Comparison of ENCODE assay signal across 8 mouse cellular contexts in genomic region chr5:139174556-139175547, GRCm38 (mm10). TPM values are rescaled to one million over a fixed set of nuclear protein-coding genes. Genes with fewer than 3 reads are reported as not detected.
DNase-seq lines count a peak whose midpoint lies in the region; ATAC-seq and TF ChIP-seq lines count a peak whose summit lies in the region.

No protein-coding gene starts in this region.

- H3K4me3 ChIP-seq in heart, embryonic 14.5 days (ENCODE audit: control insufficient read depth in 1 of 2, insufficient read depth in 1 of 2, low read depth in 1 of 2, low read length in 2 of 2), result no peak overlapping the region
- no peak overlapping the region for H3K4me3 ChIP-seq in kidney, postnatal 0 days (replicated peaks; ENCODE audit: low read depth, low read length)
- no peak overlapping the region for H3K4me3 ChIP-seq in midbrain, embryonic 15.5 days

- H3K9ac ChIP-seq in heart, embryonic 14.5 days (ENCODE audit: low read length), result no peak overlapping the region
- H3K9ac ChIP-seq in kidney, postnatal 0 days (ENCODE audit: low read depth, low read length), result peak overlapping the region; percentile 47; the same call in 1 of the 2 replicates
- no peak overlapping the region for H3K9ac ChIP-seq in midbrain, embryonic 15.5 days

- DNase-seq in gastrocnemius, adult 18-20 months (ENCODE audit: low spot score), result peak; percentile 41
- no peak for DNase-seq in gastrocnemius, postnatal 25 days
- peak; percentile 84 for DNase-seq in brain, embryonic 14.5 days (ENCODE audit: low read depth)
- DNase-seq in kidney, postnatal 0 days (ENCODE audit: low spot score), result peak; percentile 73
- no peak for DNase-seq in layer of hippocampus, adult 9-10 months (ENCODE audit: low spot score)
- no peak for DNase-seq in left cerebral cortex, adult 9 months (ENCODE audit: low spot score in 2 of 2)

- peaks cover 71% of the 10 kb centered on the region for H3K36me3 ChIP-seq in heart, embryonic 14.5 days (ENCODE audit: control insufficient read depth, insufficient read depth, low read length)
- H3K36me3 ChIP-seq in kidney, postnatal 0 days (ENCODE audit: insufficient read depth, low read length), result peaks cover 27% of the 10 kb centered on the region
- H3K36me3 ChIP-seq in midbrain, embryonic 15.5 days (replicated peaks), result peaks cover 18% of the 10 kb centered on the region

- H3K9me3 ChIP-seq in heart, embryonic 14.5 days (ENCODE audit: control insufficient read depth, low read length), result no peaks in the 10 kb centered on the region
- no peaks in the 10 kb centered on the region for H3K9me3 ChIP-seq in kidney, postnatal 0 days (replicated peaks; ENCODE audit: low read length)
- no peaks in the 10 kb centered on the region for H3K9me3 ChIP-seq in midbrain, embryonic 15.5 days

- H3K27ac ChIP-seq in heart, embryonic 14.5 days (replicated peaks in 1 of 2; ENCODE audit: control insufficient read depth in 1 of 2, insufficient read depth in 1 of 2, low read depth in 2 of 2, low read length in 2 of 2), result peak overlapping the region; percentile 44 to 51; a peak in 3 of 4 replicates
- peak overlapping the region; percentile 75 for H3K27ac ChIP-seq in kidney, postnatal 0 days
- H3K27ac ChIP-seq in midbrain, embryonic 15.5 days, result peak overlapping the region; percentile 67; the same call in 1 of the 2 replicates

- peaks cover 5 to 7% of the 10 kb centered on the region in 2 experiments for H3K4me1 ChIP-seq in heart, embryonic 14.5 days (ENCODE audit: control insufficient read depth in 2 of 2, insufficient read depth in 2 of 2, low read length in 2 of 2)
- peaks cover 14% of the 10 kb centered on the region; the same call in 1 of the 2 replicates for H3K4me1 ChIP-seq in kidney, postnatal 0 days (replicated peaks; ENCODE audit: insufficient read depth, low read length)
- peaks cover 17% of the 10 kb centered on the region for H3K4me1 ChIP-seq in midbrain, embryonic 15.5 days

- no peaks in the 10 kb centered on the region for H3K27me3 ChIP-seq in heart, embryonic 14.5 days (ENCODE audit: control insufficient read depth, insufficient read depth, low read length)
- no peaks in the 10 kb centered on the region for H3K27me3 ChIP-seq in kidney, postnatal 0 days (ENCODE audit: insufficient read depth, low read length)
- no peaks in the 10 kb centered on the region for H3K27me3 ChIP-seq in midbrain, embryonic 15.5 days (replicated peaks)

- peak; percentile 33; the same call in 1 of the 2 replicates for ATAC-seq in heart, embryonic 14.5 days (ENCODE audit: insufficient number of reproducible peaks, insufficient read depth, low FRiP score, low read depth)
- peak; percentile 55 for ATAC-seq in kidney, postnatal 0 days (replicated peaks; ENCODE audit: low FRiP score, low read depth)
- peak; percentile 73 for ATAC-seq in midbrain, embryonic 15.5 days (replicated peaks)

- no peak for TF ChIP-seq POLR2A in brain, embryonic 14.5 days (IDR thresholded peaks at IDR 0.05; ENCODE audit: borderline replicate concordance, extremely low read depth, insufficient read depth, insufficient read length, poor library complexity, severe bottlenecking)

- 62% methylated on average over 10 of the region's 10 CpGs for WGBS in heart, embryonic 14.5 days
- 10% methylated on average over 10 of the region's 10 CpGs for WGBS in kidney, postnatal 0 days
- WGBS in midbrain, embryonic 15.5 days, result 40% methylated on average over 8 of the region's 10 CpGs

- H3K4me2 ChIP-seq in heart, embryonic 14.5 days (ENCODE audit: low read length), result no peak overlapping the region
- H3K4me2 ChIP-seq in kidney, postnatal 0 days (ENCODE audit: low read length), result no peak overlapping the region
- H3K4me2 ChIP-seq in midbrain, embryonic 15.5 days, result no peak overlapping the region

- no peak for TF ChIP-seq CTCF in brain, embryonic 14.5 days (IDR thresholded peaks at IDR 0.05; ENCODE audit: borderline replicate concordance, extremely low read depth, insufficient read depth, insufficient read length)
- TF ChIP-seq CTCF in kidney, postnatal 0 days (IDR thresholded peaks at IDR 0.05; ENCODE audit: low read depth), result no peak

RNA-seq across cellular contexts. Expression of gene Dnaaf5, which starts 24.8 kb away (rescaled TPM):
- 10 to 100 TPM; 16.3 to 18.5 TPM for total RNA-seq in gastrocnemius, adult 18-20 months (2021)
- 10 to 100 TPM; 11.9 to 12.1 TPM for total RNA-seq in gastrocnemius, postnatal 25 days (2021)
- polyA plus RNA-seq in brain, embryonic 14.5 days (2012; rRNA removed), result 12.6 and 14.9 TPM in 2 replicates
- 6.4 and 6.5 TPM in 2 replicates for polyA plus RNA-seq in heart, embryonic 14.5 days (2014; fragmentation: Nextera tagmentation; extraction: Ambion mirVana)
- polyA plus RNA-seq in kidney, postnatal 0 days (2015; fragmentation: Nextera tagmentation; extraction: Ambion mirVana), result 4.7 and 5.3 TPM in 2 replicates
- polyA plus RNA-seq in midbrain, embryonic 15.5 days (2015; fragmentation: Nextera tagmentation; extraction: Ambion mirVana), result 4.6 and 5.1 TPM in 2 replicates

RNA-seq across cellular contexts. Expression of gene Prkar1b, which starts 25.1 kb away (rescaled TPM):
- 1 to 10 TPM in 1 of 2 experiments, under 1 TPM in 1; 0.78 to 1.3 TPM for total RNA-seq in gastrocnemius, adult 18-20 months (2021)
- total RNA-seq in gastrocnemius, postnatal 25 days (2021), result 1 to 10 TPM in 1 of 2 experiments, under 1 TPM in 1; 0.91 to 1.3 TPM
- polyA plus RNA-seq in brain, embryonic 14.5 days (2012; rRNA removed), result 148 and 202 TPM in 2 replicates
- 9.5 and 9.9 TPM in 2 replicates for polyA plus RNA-seq in heart, embryonic 14.5 days (2014; fragmentation: Nextera tagmentation; extraction: Ambion mirVana)
- 19.3 and 21.8 TPM in 2 replicates for polyA plus RNA-seq in kidney, postnatal 0 days (2015; fragmentation: Nextera tagmentation; extraction: Ambion mirVana)
- 303 and 316 TPM in 2 replicates for polyA plus RNA-seq in midbrain, embryonic 15.5 days (2015; fragmentation: Nextera tagmentation; extraction: Ambion mirVana)

RNA-seq across cellular contexts. Expression of gene Sun1, which starts 25.6 kb away (rescaled TPM):
- total RNA-seq in gastrocnemius, adult 18-20 months (2021), result 10 to 100 TPM; 36.8 to 37.0 TPM
- total RNA-seq in gastrocnemius, postnatal 25 days (2021), result 10 to 100 TPM; 33.2 to 35.6 TPM
- polyA plus RNA-seq in brain, embryonic 14.5 days (2012; rRNA removed), result 72.7 and 75.2 TPM in 2 replicates
- polyA plus RNA-seq in heart, embryonic 14.5 days (2014; fragmentation: Nextera tagmentation; extraction: Ambion mirVana), result 39.6 and 41.4 TPM in 2 replicates
- polyA plus RNA-seq in kidney, postnatal 0 days (2015; fragmentation: Nextera tagmentation; extraction: Ambion mirVana), result 35.0 and 38.6 TPM in 2 replicates
- polyA plus RNA-seq in midbrain, embryonic 15.5 days (2015; fragmentation: Nextera tagmentation; extraction: Ambion mirVana), result 51.3 and 54.3 TPM in 2 replicates

Comparison
In these comparisons a context has a peak if more than half of its experiments do, and no peak if none do; other contexts are left out.
1. DNase-seq: peak in gastrocnemius, adult 18-20 months (single experiment), brain, embryonic 14.5 days (single experiment) and kidney, postnatal 0 days (single experiment); none in gastrocnemius, postnatal 25 days (single experiment), layer of hippocampus, adult 9-10 months (single experiment) and left cerebral cortex, adult 9 months (0 of 2).
2. Peak in every context shown above with its lines, with median percentiles within 50 percentile points of each other: ATAC-seq and H3K27ac ChIP-seq.